Mouse (Mus musculus) C2C12 (cell line): ENCODE results near the gene Saysd1.

Experiments used
- CTCF ChIP-seq: IDR thresholded peaks from one replicate; pipeline ENCODE4 v1.5.1; 2011; ENCODE audit not compliant: control insufficient read depth, insufficient read depth, insufficient read length
- MYOD1 ChIP-seq: IDR thresholded peaks from one replicate; pipeline ENCODE4 v1.6.1; 2011; ENCODE audit warnings: low read depth; ENCODE audit not compliant: control insufficient read depth, insufficient read length

DNA sequence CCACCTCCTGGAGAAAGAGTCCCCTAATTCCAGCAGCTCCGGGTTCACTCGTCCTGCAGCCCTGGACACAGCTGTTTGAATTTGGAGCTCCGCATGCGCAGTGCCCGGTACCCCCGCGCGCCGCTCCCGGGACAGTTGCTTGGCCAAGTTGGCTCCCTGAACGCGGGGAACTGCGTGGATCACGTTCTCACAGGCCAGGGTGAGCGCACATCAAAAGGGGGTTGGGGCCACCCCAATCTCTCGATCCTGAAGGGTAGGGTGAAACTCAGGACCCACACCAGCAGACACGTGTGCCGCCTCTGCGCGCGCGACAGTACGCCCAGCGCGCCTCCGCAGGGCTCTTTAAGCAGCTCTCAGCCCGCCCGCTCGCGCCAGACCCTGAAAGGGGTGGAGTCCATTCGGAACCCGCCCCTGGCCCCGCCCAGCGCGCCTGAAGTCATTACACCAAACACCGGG is 43.2 kb upstream of the Saysd1 start, which contains the start of gene Kcnk5:
- TF ChIP-seq CTCF (no peak), MYOD1 (no peak)
